Mouse (Mus musculus) skeletal muscle tissue, postnatal 0 days (tissue): ENCODE data around the gene Sec22b. TPM values are rescaled to one million over a fixed set of nuclear protein-coding genes. Genes with fewer than 3 reads are reported as not detected.

Source experiments
- polyA plus RNA-seq: library from polyadenylated mRNA; unstranded; fragments of >200 nt; fragmentation: Nextera tagmentation; extraction: Ambion mirVana; gene quantifications from 2 replicates; pipeline ENCODE4 v1.2.1, GENCODE M21; 2015

Sec22b gene
- 60.4 and 67.5 TPM in 2 replicates for polyA plus RNA-seq

DNA sequence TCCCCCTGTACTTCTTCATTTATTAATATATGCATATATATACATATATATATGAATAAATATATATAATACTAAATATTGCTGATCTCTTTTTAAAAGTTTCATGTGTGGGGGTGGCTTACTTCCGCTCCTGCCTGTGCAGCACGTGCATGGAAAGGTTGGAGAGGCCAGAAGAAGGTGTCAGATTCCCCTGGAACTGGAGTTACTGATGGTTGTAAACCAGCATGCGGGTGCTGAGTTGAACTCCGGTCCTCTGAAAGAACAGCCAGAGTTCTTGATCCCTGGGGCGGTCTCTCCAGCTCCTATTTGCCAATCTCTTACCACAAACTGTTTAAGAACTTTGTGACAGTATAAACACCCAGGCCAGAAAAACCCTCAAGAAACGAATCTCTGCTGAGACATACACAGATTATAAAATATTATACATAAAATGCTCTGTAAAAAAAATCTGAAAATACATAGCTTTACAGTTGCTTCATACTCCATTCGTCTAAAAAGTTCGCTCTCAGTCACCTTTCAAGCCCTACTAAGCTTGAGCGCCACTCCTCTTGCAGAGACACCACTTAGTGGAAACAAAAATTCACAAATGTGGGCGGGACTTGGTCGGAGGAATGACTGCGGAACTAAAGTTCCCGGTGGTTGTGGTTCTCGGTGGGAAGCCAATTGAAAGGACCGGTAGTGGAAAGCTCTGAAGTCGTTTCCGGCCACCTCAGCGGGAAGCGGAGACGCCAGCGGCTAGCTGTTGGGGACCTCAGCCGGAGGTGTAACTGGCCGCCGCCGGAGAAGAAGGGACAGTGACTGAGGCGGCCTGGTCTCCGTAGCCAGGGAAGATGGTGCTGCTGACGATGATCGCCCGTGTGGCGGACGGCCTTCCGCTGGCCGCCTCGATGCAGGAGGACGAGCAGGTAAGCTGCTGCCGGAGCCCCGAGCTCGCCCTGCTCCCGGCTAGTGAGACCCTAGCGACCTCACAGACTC, at the start of gene Sec22b:
Gene Sec22b (plus strand): TSS at position 675 of the 975 bp plus-strand sequence.

DNA sequence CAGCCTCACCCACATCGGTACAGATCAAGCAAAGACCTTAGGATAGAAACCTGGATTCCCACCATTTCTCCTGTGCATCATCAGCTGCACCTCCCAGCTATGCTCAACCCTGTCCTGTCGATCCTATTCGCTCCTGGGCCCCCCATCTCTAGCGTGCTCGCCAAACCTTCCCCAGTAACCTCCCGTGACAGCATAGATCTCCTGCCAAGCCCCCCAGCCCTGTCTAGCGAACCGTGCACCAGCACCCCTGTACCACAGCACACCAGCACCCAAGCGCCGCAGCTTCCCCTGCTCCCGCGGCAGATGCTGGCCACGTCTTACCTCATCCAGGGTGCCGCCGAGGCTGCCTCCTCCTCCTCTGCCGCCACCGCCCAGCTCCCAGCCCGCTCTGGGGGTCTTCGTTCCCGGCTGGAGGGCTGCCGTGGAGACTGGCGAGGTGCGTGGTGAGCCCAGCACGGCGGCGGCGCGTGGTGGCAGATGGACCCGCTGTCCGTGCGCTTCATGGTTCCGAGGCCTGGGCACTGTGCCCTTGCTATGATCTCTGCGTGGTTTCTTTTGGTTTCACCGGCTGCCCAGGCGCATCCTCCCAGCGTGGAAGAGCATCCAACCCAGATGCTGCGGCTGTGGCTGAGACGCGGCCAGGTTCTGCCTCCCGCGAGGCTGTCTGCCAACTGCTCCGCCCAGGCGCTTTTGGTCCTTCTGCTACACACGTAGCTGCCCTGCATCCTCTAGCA, 12.7 kb upstream of the Sec22b start, which contains the start of gene Pde4dip:
Gene Pde4dip (minus strand): TSS at position 540 of the 734 bp plus-strand sequence.

Other genes with a start within 250 kb of the Sec22b start
- gene Prkab2, start 243.0 kb upstream of the Sec22b start, polyA plus RNA-seq, result 21.4 and 25.7 TPM in 2 replicates
- not detected in 2 replicates for gene Gm17651, start 226.5 kb upstream of the Sec22b start, polyA plus RNA-seq
- gene Pde4dip, start 12.5 kb upstream of the Sec22b start, polyA plus RNA-seq, result 235 and 350 TPM in 2 replicates
- 11.2 and 11.4 TPM in 2 replicates for gene Notch2, start 112.3 kb downstream of the Sec22b start, polyA plus RNA-seq